Mouse (Mus musculus) spleen, adult 2 months (tissue): ENCODE results near the gene Adprm. TPM values are rescaled to one million over a fixed set of nuclear protein-coding genes. Genes with fewer than 3 reads are reported as not detected.

ENCODE experiments used
- DNase-seq, 2 experiments: peaks; one replicate each; pipeline versions ENCODE4 v3.0.0 to v3.0.0-alpha.2; 2012 to 2021; ENCODE audit warnings: low spot score in 2 of 2, low read depth in 1 of 2
- H3K27ac ChIP-seq: fragments of 200-500 bp; 2 replicates; pipeline ENCODE4 v1.5.1; 2012; ENCODE audit warnings: low read length, inconsistent platforms; ENCODE audit not compliant: insufficient read depth
- H3K27me3 ChIP-seq: fragments of 200-500 bp; 2 replicates; pipeline ENCODE4 v1.6.1; 2012; ENCODE audit warnings: mild to moderate bottlenecking, moderate library complexity, low read length, inconsistent platforms; ENCODE audit not compliant: control insufficient read depth, insufficient read depth
- H3K36me3 ChIP-seq: fragments of 200-500 bp; 2 replicates; pipeline ENCODE4 v1.6.1; 2012; ENCODE audit warnings: mild to moderate bottlenecking, low read length, inconsistent platforms; ENCODE audit not compliant: control insufficient read depth, insufficient read depth
- H3K4me1 ChIP-seq: fragments of 200-500 bp; 2 replicates; pipeline ENCODE4 v1.6.1; 2011; ENCODE audit warnings: inconsistent platforms; ENCODE audit not compliant: control insufficient read depth, insufficient read depth, insufficient read length
- H3K4me3 ChIP-seq: fragments of 200-500 bp; 2 replicates; pipeline ENCODE4 v1.5.1; 2011; ENCODE audit warnings: mild to moderate bottlenecking, inconsistent platforms; ENCODE audit not compliant: insufficient read depth, insufficient read length; ENCODE audit errors: extremely low read depth
- CTCF ChIP-seq: fragments of 200-500 bp; IDR thresholded peaks from 2 replicates; pipeline ENCODE4 v1.5.1; 2011; ENCODE audit warnings: mild to moderate bottlenecking, inconsistent platforms; ENCODE audit not compliant: insufficient read depth, insufficient read length, insufficient replicate concordance; ENCODE audit errors: extremely low read depth
- POLR2A ChIP-seq: fragments of 200-500 bp; IDR thresholded peaks from 2 replicates; pipeline ENCODE4 v1.6.1; 2011; ENCODE audit warnings: low read depth, low read length, inconsistent platforms
- WGBS: fragments of 180-500 bp; shearing (Covaris S2); methylation state at CpG from one replicate; pipeline ENCODE4 v1.1.7; 2018; 5-methylcytosine and 5-hydroxymethylcytosine counted together
- polyA plus RNA-seq: library from polyadenylated mRNA; depleted of rRNA; stranded (reverse); fragments of >200 nt; gene quantifications from 2 replicates; pipeline ENCODE4 v1.2.3, GENCODE M21; 2012

Gene Adprm
- polyA plus RNA-seq, 1 experiment = 7.4 TPM

DNA sequence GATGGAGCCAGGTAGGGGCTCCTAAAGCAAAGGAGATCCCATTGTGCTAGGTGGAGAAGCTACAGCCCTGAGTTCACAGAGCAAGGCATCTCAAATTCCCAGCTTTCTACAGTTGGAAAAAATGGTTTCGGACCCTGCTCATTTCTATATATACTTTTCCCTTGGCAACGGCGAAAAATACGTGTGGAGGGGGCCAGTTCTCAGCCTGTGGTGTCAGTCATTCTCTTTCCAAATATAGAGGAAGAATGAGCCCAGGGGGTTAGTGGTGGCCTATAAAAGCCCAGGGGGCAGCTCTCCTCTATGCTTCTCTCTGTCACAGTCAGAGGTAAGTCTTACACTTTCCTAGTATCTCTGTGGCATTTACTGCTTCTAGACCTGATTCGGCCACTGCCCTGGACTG is 25.6 kb upstream of the Adprm start, which contains the start of gene Myh3:
Gene Myh3, plus strand, starts transcription at position 301 of the 400 bp plus-strand sequence.
- Histone ChIP-seq H3K4me3 (no peak within 1 kb of the TSS), H3K36me3 (no peaks in the 10 kb centered on the region), H3K27ac (no peak within 1 kb of the TSS), H3K4me1 (no peaks in the 10 kb centered on the region), H3K27me3 (no peaks in the 10 kb centered on the region)
- TF ChIP-seq POLR2A (no peak), CTCF (no peak)
- WGBS = 82% methylated on average over 5 of the region's 5 CpGs
- DNase-seq = no peak

- DNase-seq = no peak
- H3K27me3 ChIP-seq = no peaks in the 10 kb centered on the region
- WGBS = 54% methylated on average over 3 of the region's 3 CpGs
These were observed 25.0 kb upstream of the Adprm start for GRCm38 (mm10) chr11:67077435-67077834.

GRCm38 (mm10) chr11:67076781-67077180 is 24.4 kb upstream of the Adprm start:
- no peak for TF ChIP-seq POLR2A
- TF ChIP-seq CTCF = no peak
- Histone ChIP-seq H3K4me3 (no peak overlapping the region), H3K36me3 (no peaks in the 10 kb centered on the region), H3K27ac (no peak overlapping the region), H3K27me3 (no peaks in the 10 kb centered on the region), H3K4me1 (no peaks in the 10 kb centered on the region)
- 77% methylated on average over 5 of the region's 5 CpGs for WGBS
- DNase-seq = no peak

More at GRCm38 (mm10) chr11:67077435-67077834, 25.0 kb upstream of the Adprm start:
- TF ChIP-seq POLR2A = no peak
- no peak for TF ChIP-seq CTCF
- Histone ChIP-seq H3K4me3 (no peak overlapping the region), H3K36me3 (no peaks in the 10 kb centered on the region), H3K27ac (no peak overlapping the region), H3K4me1 (no peaks in the 10 kb centered on the region)

GRCm38 (mm10) chr11:67075036-67075435 is 22.6 kb upstream of the Adprm start:
- Histone ChIP-seq H3K27me3 (no peaks in the 10 kb centered on the region), H3K27ac (no peak overlapping the region), H3K4me3 (no peak overlapping the region), H3K36me3 (no peaks in the 10 kb centered on the region), H3K4me1 (no peaks in the 10 kb centered on the region)
- no peak for DNase-seq
- no peak for TF ChIP-seq POLR2A
- TF ChIP-seq CTCF = no peak
- 68% methylated on average over 3 of the region's 3 CpGs for WGBS

GRCm38 (mm10) chr11:67072615-67073130 is 20.3 kb upstream of the Adprm start:
- Histone ChIP-seq H3K4me1 (no peaks in the 10 kb centered on the region), H3K4me3 (no peak overlapping the region), H3K36me3 (no peaks in the 10 kb centered on the region), H3K27ac (no peak overlapping the region), H3K27me3 (no peaks in the 10 kb centered on the region)
- no peak for DNase-seq
- WGBS = 87% methylated on average over 15 of the region's 15 CpGs
- TF ChIP-seq POLR2A (no peak), CTCF (no peak)

- no peaks in the 10 kb centered on the region for H3K4me1 ChIP-seq
- WGBS = 90% methylated on average over 3 of the region's 3 CpGs
- peaks cover 7% of the 10 kb centered on the region for H3K36me3 ChIP-seq
- H3K27me3 ChIP-seq = no peaks in the 10 kb centered on the region
- no peak overlapping the region for H3K27ac ChIP-seq
- H3K4me3 ChIP-seq = no peak overlapping the region
- DNase-seq = no peak
- no peak for TF ChIP-seq POLR2A
- TF ChIP-seq CTCF = no peak
These were observed 15.3 kb upstream of the Adprm start for GRCm38 (mm10) chr11:67067741-67068140.

DNA sequence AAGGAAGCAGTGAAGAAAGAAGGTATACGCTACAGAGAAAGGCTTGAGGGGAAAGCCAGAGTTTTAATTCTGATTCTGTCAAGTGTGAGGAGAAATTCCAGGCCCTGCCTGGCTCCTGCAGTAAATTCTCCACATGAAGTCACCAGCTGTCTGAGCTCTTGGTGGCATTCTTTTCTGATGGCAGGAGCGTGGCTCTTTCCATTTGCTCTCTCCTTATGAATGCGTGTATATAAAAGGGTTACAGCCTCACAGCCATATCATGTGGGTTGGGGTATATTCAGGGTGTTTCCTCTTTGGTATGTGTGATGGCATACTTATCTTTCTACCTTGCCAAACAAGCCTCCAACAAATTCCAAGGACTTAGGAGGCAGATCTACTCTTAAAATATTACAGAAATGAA is 10.3 kb upstream of the Adprm start:
- H3K4me3 ChIP-seq = no peak overlapping the region
- H3K27me3 ChIP-seq = no peaks in the 10 kb centered on the region
- H3K27ac ChIP-seq = no peak overlapping the region
- DNase-seq = no peak
- TF ChIP-seq POLR2A (no peak), CTCF (no peak)
- peaks cover 22% of the 10 kb centered on the region for H3K36me3 ChIP-seq
- H3K4me1 ChIP-seq = no peaks in the 10 kb centered on the region
- WGBS = 90% methylated on average over 3 of the region's 3 CpGs

DNA sequence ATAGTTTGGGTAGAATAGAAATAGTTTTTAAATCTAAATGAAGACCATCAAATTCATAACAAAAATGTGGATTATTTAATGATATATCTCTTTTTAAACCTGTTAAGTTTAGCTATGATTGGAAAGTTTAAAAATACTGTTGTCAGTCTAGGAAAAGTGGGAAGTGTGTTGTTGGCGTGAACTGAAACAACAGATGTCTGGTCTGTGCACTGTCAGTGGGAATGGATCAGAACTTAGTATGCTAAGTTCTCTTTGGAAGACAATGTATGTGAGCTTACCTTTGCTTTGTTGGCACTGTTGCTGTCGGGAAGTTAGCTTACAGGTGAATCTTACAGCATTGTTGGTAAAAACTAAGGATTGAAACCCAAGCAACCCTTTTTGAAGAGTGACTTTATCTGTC is 8.9 kb upstream of the Adprm start:
- H3K36me3 ChIP-seq = peaks cover 32% of the 10 kb centered on the region
- no peaks in the 10 kb centered on the region for H3K4me1 ChIP-seq
- H3K27ac ChIP-seq = no peak overlapping the region
- WGBS = 96% methylated on average over 2 of the region's 2 CpGs
- H3K27me3 ChIP-seq = no peaks in the 10 kb centered on the region
- no peak overlapping the region for H3K4me3 ChIP-seq
- no peak for DNase-seq
- TF ChIP-seq POLR2A = no peak
- no peak for TF ChIP-seq CTCF
